Mouse (Mus musculus) hematopoietic stem cell, adult 5-6 weeks (primary cell): Measurements from ENCODE around the gene Ndufv3. TPM values are rescaled to one million over a fixed set of nuclear protein-coding genes. Genes with fewer than 3 reads are reported as not detected.
"Not testable (repeated sequence)": the region's sequence is repeated elsewhere in the genome, so short reads cannot be mapped to it uniquely, and the experiment has no call there.

Source experiments
- ATAC-seq, 2 experiments: fragments of 125-278 bp in 1 of 2; replicated peaks in 1 of 2; 2 replicates each; pipeline ENCODE4 v1.8.0; 2016 to 2017; ENCODE audit warnings: inconsistent platforms in 2 of 2, mild to moderate bottlenecking in 2 of 2, moderate number of reproducible peaks in 2 of 2, low read depth in 1 of 2, moderate TSS enrichment in 1 of 2; ENCODE audit not compliant: low FRiP score in 2 of 2, poor library complexity in 2 of 2, severe bottlenecking in 2 of 2, insufficient read depth in 1 of 2, low TSS enrichment in 1 of 2
- total RNA-seq: library from RNA; stranded (forward); fragments of 172-1452, 232-1000 nt; gene quantifications from 2 replicates; pipeline ENCODE4 v1.2.3, GENCODE M21; 2017

Gene Ndufv3
- total RNA-seq, 1 experiment from 2014 or later: 127 TPM

GRCm38 (mm10) chr17:31541460-31541831 lies 21.5 kb downstream of the Ndufv3 start:
- ATAC-seq: no peak

DNA sequence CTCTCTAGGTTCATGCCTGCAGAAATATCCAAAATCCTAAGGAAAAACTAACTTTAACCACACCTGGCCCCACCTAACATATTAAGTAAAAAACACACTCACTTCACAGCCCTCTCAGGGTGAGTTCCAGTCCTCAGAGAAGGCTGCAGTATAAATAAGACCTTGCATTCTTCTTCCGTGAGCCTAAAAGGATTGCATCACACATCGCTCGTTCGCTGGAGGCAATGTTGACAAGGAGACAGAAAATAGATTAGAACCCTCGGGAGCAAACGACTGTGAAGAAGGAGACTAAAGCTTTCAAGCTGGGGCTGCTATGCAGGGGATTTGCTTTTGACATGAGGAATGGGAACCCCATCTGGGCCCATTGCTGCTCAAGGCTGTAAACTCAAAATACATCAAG lies 23.7 kb downstream of the Ndufv3 start:
- no peak for ATAC-seq

GRCm38 (mm10) chr17:31546444-31547196 lies 26.7 kb downstream of the Ndufv3 start:
- no peak for ATAC-seq

DNA sequence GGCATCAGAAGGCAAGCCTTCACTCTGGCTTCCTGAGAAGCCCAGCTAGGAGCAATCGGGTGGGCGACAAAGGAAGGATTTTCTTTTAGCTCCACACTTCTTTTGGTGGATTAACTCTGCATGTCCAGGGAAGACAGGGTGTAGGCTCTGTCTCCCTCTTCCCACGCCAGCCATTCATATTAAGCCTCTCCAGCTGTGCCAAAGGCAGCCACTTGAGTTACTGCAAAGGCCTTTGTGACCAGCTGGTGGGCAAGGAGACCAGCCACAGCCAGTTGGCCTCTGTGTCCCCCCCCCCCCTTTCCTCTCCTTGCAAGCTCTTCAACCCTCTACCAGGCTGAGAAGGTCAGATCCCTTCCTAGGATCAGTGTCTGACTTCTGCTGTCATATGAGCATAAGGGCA lies 28.1 kb downstream of the Ndufv3 start:
- no peak for ATAC-seq

- ATAC-seq: no peak
Measured at GRCm38 (mm10) chr17:31549389-31549788, 29.5 kb downstream of the Ndufv3 start.

DNA sequence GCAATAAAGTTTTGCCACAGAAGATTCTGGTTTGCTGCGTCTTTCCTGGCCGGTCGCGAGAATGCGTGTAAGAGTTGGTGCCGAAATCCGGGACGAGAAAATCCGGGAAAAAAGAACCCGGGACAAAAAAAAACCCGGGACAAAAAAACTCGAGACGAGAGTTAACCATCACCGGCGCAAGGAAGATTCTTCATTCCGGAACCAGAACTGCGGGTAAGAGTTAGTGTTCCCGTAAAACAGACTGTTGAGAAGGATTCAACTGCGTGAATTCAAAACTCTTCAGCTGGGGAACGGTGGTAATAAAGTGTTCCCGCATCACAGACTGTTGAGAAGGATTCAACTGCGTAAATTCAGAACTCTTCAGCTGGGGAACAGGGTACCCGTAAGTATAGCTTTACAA lies 32.7 kb downstream of the Ndufv3 start:
- not testable (repeated sequence) for ATAC-seq

DNA sequence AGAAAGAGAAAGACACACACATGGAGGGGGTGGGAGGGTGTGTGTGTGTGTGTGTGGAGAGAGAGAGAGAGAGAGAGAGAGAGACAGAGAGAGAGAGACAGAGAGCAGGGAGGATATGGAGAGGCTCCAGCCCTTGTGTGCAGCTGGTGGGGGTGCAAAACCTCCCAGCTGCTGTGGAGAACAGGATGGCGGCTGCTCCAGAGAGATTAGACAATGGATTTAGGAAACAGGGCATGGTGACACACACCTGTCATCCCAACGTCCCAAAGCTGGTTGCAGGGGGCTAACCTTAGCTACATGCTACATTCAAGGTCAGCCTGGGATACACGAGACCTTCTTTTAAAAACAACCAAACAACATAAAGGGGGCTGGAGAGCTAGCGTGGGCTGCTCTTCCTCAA lies 36.3 kb downstream of the Ndufv3 start:
- no peak for ATAC-seq

DNA sequence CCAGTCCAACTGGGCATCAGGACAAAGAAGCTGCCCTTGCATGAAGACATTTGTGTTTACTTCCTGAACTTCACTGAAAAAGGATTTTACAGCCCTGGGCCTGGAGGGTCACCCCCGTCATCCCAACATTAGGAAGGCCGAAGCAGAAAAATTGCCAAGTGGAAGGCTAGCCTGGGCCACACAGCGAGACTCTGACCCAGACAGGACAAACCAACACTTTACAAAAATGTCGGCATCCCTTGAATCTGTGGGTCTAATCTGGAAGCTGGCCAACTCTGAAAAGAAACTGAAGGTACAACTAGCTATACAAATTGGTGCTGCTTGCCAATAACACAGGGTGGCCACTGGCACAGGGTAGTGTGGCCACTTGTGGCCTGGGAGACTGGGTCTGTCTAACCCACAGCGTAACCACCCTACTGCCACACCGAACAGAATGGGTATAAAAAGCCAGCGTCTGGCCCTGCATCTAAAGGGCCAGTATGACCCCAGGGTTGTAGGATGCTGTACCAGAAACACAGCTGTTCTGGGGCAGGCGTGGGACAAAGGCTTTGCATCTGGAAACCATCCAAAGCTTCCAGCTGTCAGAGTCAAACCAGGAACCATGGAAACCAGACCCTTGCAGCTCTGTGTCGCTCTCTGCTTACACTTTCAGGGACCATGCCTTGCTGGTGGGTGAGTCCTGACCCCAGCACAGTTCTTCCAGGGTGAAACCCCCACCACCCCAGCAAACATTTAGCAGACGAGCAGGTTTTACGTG lies 37.4 kb downstream of the Ndufv3 start:
- ATAC-seq: no peak

- ATAC-seq: no peak; a peak in 1 of 4 replicates
Measured at GRCm38 (mm10) chr17:31557947-31558542, 38.1 kb downstream of the Ndufv3 start.

- ATAC-seq: no peak
Measured at GRCm38 (mm10) chr17:31559021-31559789, 39.3 kb downstream of the Ndufv3 start.

DNA sequence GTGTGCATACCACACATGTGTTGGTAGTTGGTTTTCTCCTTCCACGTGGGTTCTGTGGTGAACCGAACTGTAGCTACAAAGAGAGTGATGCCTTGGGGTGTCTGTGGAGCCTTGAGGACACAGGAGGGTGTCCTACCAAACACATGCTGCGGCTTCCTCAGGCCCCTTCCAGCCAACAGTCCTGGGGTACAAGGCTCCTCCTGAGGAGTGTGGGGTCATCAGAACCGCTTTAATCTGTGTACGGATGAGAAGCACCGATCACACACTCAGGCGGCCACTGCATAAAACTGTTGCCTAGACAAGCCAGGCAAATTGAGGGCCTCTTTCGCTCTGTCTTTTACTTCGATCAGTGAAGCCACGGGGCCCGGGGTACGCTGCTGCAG lies 43.7 kb downstream of the Ndufv3 start:
- ATAC-seq: no peak

DNA sequence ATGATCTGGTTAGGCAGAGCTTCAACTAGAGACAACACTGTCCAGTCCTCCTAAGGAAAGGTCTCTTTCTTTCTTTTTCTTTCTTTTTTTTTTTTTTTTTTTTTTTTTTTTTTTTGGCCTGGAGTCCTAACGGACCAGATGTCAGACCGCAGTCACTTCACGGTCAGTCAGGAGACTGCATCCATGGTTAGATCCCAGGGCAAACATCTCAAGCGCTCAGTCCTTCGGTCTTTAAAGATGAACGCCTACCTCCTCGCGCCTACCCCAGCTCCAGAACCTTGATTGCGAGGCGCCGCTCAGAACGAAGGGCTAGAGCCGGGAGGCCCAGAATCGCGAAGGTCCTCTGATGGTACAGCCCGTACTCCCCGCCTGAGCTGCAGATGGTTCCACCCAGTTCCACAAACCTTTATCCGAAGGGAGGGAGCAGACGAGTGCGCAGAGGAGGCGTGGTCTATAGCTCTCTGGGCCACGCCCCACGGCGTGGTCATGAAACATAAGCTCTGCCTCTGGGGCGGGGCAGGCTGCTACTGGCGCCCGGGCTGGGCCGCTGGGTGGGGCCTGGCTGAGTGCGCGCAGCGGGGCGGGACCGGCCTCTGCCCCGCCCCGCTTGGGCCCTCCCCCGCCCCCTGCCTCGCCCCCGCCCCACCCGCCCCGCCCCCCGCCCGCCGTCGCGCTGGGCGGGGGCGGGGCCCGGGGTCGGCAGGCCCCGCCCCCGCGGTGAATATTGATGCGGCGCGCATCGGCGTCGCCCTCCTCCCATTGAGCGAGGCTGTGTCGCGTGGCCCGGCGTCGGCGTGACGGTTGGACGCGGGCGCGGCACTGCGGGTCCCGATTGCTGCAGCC lies 44.3 kb downstream of the Ndufv3 start, which contains the start of gene Pknox1:
Gene Pknox1 (plus strand): TSS at position 720 of the 843 bp plus-strand sequence.
- ATAC-seq: peak; percentile 91 to 95

DNA sequence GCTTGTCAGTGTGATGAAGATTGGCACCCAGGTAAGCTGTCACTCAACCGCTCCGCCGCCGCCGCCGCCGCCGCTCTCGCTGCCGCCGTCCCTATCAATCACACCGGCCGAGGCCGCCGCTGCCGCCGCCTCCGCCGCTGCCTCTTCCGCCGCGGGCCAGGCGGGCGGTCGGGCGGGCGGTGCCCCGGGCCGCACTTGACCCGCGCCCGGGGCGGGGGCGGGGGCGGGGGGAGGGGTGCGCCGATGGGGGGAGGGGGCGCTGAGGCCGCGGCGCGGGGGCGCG lies 44.9 kb downstream of the Ndufv3 start:
- ATAC-seq: no peak

DNA sequence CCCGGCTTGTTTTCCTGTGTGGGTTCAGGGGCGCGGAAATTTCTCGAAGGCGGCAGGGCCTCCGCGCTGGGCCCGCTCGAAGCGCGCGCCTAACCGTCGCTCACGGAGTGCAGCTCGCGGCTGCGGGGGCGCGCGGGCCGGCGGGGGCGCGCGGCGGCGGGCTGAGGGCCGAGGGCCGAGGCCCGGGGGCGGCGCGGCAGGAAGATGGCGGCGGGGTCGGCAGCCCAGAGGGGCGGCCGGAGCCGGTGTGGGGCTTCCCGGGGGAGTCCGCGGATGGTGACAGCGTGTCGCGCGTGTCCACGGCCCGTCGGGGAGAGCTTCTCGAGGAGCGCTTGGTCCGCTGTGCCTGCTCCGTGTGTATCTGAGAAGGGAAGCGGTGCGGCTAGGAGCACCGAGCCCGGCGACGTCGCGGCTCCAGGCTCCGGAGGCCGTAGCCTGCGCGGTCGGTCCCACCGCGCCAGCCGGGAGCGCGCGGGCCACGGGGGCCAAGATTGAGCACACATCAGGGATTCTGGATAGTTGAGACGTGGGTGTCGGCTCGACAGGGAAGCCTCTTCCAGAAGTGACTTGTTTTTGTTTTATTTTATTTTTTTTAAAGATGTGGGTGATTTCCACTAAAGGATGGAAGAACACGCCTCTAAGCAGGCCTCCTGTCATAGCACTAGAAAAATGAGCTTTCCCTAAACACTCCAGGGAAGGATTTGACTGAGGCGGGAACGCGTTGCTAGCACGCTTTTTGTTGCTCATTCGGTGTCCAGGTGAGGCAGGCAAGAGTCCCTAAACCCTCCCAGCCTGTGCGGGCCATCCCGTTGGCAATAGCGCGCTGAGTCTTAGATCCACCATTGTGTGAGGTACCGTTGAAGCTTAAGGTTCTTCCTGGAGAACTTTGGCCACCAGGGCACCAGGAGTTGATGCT lies 45.5 kb downstream of the Ndufv3 start:
- ATAC-seq: no peak

GRCm38 (mm10) chr17:31566276-31566675 lies 46.4 kb downstream of the Ndufv3 start:
- ATAC-seq: no peak

GRCm38 (mm10) chr17:31569756-31570155 lies 49.8 kb downstream of the Ndufv3 start:
- no peak for ATAC-seq
